Mouse (Mus musculus): Measurements from ENCODE around the gene Gprc6a.

- no peak for TF ChIP-seq POLR2A (IDR thresholded peaks at IDR 0.05; ENCODE audit: insufficient read length, low read depth)
- TF ChIP-seq TCF12 (IDR thresholded peaks at IDR 0.05; ENCODE audit: insufficient read depth, poor library complexity, severe bottlenecking) = no peak
- TF ChIP-seq CEBPB (IDR thresholded peaks at IDR 0.05; ENCODE audit: insufficient read depth, poor library complexity, severe bottlenecking) = no peak
- no peak for TF ChIP-seq E2F4 (IDR thresholded peaks at IDR 0.05; ENCODE audit: insufficient read depth)
- no peak for TF ChIP-seq POLR2AphosphoS2 (IDR thresholded peaks at IDR 0.05; ENCODE audit: insufficient read length, low read depth)
- no peak for TF ChIP-seq USF1 (IDR thresholded peaks at IDR 0.05; ENCODE audit: low read depth)
- no peak for TF ChIP-seq MYOG (IDR thresholded peaks at IDR 0.05; ENCODE audit: control insufficient read depth in 1 of 3, insufficient read depth in 1 of 3, insufficient read length in 2 of 3, low read depth in 2 of 3)
- TF ChIP-seq MAX (IDR thresholded peaks at IDR 0.05; ENCODE audit: low read depth) = no peak
- no peak for TF ChIP-seq MYOD1 (IDR thresholded peaks at IDR 0.05; ENCODE audit: control insufficient read depth in 1 of 3, insufficient read length in 2 of 3, low read depth in 2 of 3)
- no peak for TF ChIP-seq REST (IDR thresholded peaks at IDR 0.05; ENCODE audit: insufficient read depth, insufficient read length)
- TF ChIP-seq TCF3 (IDR thresholded peaks at IDR 0.05; ENCODE audit: insufficient read length, low read depth) = no peak
- TF ChIP-seq SRF (IDR thresholded peaks at IDR 0.05; ENCODE audit: control insufficient read depth, insufficient read length, low read depth) = no peak
These were observed at the start of gene Gprc6a for GRCm38 (mm10) chr10:51631411-51632136.
